Mouse (Mus musculus) liver (tissue): ENCODE measurements around the gene Ankrd28.
A peak's percentile ranks its signal among the peaks of the same experiment; 100 is the strongest.
"Not testable (repeated sequence)": the region's sequence is repeated elsewhere in the genome, so short reads cannot be mapped to it uniquely, and the experiment has no call there.

Experiments used
- DNase-seq: peaks from one replicate; pipeline ENCODE4 v3.0.0-alpha.2; 2020; ENCODE audit warnings: mixed read lengths

Ankrd28 gene

GRCm38 (mm10) chr14:31790797-31791196 lies 39.7 kb downstream of the Ankrd28 start:
- DNase-seq, result no peak

DNA sequence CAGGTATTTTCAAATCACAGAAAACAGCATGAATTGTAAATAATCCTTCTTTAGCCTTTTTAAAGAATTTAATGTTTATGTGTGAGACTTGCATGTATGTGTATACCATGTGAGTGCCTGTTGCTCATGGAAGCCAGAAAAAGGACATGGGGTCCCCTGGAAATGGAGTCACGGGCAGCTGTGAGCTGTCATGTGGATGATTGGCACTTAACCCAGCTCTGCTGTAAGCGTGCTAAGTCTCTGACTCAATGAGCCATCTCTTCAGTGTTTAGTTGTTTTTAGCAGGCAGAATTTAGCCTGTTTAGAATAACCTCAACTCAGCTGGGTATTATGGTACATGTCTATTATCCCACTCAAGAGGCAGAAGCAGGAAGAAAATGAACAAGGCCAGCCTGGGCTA lies 43.5 kb downstream of the Ankrd28 start:
- no peak for DNase-seq

DNA sequence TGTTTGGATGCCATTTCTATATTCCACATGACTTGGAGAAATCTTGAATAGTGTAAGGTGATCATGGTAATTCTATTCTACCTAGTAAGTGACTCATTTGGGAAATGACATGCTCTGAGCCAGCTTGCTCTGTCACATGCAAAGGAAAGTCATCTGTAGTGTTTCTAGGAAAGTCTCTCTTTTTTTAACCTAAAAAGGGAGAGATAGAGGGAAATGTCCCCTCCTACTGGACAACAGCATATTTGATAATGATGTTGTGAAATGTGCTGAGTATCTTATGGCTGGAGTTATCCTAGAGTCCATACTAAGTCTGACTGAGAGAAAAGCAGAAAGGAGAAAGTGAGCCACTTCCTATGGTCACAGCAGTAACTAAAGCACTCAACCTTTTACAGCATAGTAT lies 44.8 kb downstream of the Ankrd28 start:
- no peak for DNase-seq

DNA sequence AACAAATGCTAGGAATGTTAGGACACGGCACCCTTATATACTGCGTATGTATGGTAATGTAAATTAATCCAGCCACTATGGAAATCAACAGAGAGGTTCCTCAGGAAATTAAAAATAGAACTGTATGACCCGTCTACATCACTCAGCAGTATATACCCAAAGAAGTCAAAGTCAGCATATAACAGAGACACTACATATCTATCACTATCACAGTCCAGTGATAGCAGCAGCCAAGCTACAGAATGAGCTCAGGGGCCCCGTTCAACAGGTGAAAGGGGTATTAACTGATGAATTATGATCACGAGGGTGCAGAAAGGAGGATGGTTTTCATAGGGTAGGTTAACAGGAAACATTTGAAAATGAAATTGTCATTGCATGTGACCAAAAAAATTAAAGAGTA lies 45.5 kb downstream of the Ankrd28 start:
- DNase-seq, result no peak

- peak; percentile 43 for DNase-seq
Measured at GRCm38 (mm10) chr14:31781309-31782049, 49.0 kb downstream of the Ankrd28 start.

DNA sequence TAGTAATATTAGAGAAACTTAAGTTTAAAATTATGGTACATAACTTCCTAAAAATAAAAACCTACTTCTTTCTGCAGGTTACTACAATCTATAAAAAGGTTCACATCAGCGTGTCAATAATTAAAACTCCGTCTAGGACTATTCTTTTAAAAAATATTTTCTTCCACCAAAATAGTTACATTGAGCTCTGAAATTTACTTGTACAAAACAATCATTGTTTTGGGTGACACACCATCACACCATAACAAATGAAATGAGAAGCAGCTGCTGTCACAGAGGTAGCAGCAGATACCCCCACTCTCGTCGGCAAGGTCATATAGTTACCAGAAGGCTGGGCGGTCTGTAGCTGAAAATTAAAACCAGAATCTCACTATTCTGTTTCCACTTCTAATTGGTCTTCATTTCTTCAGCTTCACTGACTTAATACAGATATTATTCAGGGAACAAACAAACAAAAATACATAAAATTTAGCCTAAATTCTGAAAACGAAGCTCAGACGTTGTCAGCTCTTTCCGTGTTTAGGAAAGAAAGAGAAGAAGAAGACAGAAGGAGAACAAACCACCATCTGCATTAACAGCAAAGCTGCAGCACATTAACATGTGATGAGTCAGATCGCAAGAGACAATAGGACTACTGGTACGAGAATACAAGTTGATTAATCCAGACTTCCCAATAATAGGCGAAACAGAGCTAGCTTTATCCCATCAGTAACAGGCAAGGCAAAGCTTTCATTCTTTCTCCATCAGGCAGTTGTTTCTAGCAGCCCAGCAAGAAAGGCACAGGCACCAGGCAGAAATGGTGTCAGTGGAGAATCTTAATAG lies 49.8 kb downstream of the Ankrd28 start:
- no peak for DNase-seq

- no peak for DNase-seq
Measured at GRCm38 (mm10) chr14:31773518-31773917, 56.9 kb downstream of the Ankrd28 start.

- DNase-seq, result no peak
Measured at GRCm38 (mm10) chr14:31772251-31772650, 58.2 kb downstream of the Ankrd28 start.

- no peak for DNase-seq
Measured at GRCm38 (mm10) chr14:31768531-31768930, 61.9 kb downstream of the Ankrd28 start.

DNA sequence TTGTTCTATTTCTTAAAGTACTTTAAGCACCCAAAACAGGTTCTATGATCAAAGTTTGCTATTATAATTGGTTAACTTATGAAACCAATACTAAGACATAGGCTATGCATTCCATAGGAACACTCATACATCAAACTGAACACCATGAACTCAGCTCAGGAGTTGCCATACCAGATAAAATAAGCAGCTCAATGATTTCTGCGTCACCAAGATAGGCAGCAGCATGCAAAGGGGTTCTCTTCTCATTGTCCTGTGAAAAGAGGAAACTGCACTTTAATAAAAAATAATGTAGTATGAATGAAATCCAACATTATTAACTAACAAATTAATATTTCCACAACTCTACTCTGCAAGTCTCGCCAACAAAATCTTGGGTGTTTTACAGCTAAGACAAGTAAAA lies 66.4 kb downstream of the Ankrd28 start:
- no peak for DNase-seq

- no peak for DNase-seq
Measured at GRCm38 (mm10) chr14:31761727-31762126, 68.7 kb downstream of the Ankrd28 start.

DNA sequence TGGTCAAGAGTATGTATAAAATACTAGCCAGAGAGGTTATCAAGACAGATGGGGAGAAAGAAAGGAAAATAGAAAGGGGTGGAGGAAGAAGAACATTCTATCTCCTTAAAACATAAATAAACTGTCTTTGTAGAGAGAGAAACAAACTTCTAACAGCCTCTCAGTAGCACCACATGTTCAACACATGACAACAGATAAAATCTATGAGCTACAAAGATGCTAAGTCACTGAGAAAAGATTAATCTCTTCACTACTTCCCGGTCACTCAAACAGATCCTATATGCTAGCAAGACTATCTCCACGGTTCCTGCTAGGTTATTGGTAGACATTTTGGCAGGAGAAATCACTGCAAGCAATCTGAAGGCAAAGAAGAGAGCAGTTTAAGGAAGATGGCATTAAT lies 71.3 kb downstream of the Ankrd28 start:
- no peak for DNase-seq

GRCm38 (mm10) chr14:31758410-31758809 lies 72.0 kb downstream of the Ankrd28 start:
- not testable (repeated sequence) for DNase-seq

DNA sequence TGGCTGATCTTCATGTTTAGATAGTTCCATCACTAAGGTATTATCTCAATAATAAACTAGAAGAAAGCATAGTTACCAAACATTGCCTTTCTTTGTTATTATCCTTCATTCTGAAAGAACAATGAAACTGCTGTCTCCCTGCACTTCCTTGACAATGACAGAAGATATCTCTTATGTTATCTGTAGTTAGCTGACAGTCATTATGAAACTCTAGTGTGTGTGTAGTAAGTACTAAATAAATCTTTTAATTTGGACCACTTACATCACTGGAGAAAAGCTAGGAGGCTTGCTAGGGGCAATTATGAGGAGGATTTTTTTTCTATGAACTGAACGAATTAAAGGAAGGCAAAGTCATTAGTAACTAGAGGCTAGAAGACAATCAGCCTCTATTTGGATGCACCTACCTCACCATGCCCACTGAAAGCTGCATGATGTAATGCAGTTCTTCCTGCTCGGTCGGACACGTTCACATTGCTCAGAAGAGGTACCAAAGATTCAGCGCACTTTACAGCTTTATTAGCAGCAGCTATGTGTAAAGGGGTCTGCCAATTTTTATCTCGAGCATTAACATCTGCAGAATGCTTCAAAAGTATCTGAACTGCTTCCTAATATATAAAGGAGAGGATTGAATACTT lies 82.1 kb downstream of the Ankrd28 start:
- no peak for DNase-seq

DNA sequence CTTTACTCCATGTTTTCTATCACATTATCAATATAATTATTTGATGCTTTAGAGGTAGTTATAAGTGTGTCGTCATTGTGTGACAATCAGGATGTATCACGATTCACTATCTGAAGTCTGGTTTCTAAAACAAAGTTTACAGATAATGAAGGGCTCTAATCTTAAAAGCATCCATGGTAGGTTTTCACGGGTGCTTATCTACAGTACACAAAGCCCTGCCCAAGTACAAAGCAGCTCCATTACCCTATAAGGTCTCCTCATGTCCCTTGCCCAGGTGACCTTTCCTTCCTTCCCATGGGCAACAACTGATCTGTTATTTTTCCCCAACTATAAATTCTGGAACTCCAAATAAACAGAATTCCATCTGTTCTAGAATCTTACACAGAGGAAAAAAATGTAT lies 87.9 kb downstream of the Ankrd28 start:
- DNase-seq, result no peak

GRCm38 (mm10) chr14:31734811-31735210 lies 95.6 kb downstream of the Ankrd28 start:
- DNase-seq, result no peak

GRCm38 (mm10) chr14:31727522-31727921 lies 102.9 kb downstream of the Ankrd28 start:
- no peak for DNase-seq

DNA sequence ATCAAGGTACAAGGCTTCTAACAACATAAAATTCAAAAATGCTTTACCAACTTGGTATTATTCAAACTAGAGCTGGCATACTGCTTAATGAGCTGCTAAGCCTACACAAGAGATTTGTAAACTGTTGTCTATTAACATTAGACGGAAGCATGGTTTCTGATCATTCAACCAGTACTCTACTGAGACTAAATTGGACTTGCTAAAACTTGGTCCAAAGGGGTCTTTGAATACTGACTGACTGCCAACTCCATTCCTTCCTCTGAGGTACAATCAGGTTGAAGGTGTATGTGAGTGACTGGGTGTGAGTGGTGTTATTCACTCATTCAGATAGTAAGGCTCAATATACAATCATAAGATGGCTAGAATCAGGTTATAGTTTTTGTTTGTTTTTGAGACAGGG lies 107.7 kb downstream of the Ankrd28 start:
- no peak for DNase-seq

DNA sequence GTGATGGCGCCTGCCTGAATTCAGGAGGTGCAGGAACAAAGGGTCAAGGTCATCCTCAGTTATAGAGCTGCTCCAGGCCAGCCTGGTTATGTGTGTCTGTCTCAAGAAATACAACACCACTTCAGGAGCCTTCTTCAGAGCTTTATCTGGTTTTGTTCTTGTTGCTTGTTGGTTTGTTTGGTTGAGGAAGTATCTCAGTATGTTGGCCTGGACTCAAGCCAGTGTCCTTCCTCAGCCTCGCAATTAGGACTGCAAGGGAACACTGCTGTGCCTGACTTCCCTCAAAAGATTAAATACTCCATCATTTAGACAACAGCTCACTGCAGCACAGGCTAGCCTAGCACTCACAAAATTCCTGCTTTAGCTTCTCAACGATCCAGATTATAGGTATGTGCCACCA lies 109.2 kb downstream of the Ankrd28 start:
- no peak for DNase-seq

DNA sequence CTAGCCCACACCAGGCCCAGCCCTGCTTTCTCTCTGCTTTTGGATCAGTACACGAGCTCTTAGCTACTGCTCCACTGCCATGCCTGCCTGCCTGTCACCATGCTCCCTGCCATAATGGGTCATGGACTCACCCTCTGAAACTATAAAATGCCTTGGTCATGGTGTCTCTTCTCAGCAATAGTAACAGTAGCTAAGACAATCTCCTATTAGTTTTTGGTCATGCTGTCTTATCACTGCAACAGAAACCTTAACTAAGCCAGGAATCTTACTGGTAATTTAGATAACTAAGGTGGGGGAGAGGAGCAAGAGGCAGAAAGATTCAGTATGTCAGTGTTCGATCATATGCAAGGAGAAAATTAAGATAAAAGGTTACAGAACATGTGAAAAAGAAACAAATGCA lies 112.1 kb downstream of the Ankrd28 start:
- no peak for DNase-seq

DNA sequence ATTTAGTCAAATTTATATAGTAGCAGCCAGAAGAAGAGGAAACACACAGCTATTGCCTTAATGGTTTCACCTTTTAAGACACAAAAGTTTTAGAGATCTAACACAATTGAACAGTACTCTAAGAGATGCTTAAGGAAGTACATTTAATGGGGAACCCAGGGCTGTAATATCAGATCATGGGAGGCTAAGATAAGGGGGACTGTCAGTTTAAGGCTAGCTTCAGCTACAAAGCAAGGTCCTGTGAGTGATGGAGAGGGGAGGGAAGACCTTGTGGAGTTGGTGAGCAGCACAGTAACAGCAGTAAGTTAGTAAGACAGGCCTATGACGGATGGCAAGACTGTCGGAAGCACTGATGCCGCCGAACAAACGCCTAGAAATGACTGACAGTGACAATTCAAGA lies 113.1 kb downstream of the Ankrd28 start:
- no peak for DNase-seq

GRCm38 (mm10) chr14:31715669-31716068 lies 114.8 kb downstream of the Ankrd28 start:
- no peak for DNase-seq

DNA sequence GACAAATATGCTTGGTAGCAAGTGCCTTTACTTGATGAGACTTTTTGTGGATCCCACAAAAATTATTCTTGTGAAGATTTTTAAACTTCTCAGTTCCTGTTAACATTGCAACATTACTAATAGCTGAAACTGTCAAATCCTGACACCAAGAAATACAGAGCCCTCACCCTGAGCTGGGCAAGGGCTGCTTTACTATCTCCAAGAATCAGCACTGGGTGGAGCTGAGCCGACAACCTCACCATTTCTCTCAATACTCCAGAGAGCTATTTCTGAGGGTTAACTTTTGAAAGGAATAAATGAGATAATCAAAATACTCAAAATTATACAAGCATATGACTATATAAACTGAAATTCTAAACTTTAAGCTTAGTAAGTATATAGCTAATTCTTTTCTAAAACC lies 121.1 kb downstream of the Ankrd28 start:
- peak; percentile 47 for DNase-seq

DNA sequence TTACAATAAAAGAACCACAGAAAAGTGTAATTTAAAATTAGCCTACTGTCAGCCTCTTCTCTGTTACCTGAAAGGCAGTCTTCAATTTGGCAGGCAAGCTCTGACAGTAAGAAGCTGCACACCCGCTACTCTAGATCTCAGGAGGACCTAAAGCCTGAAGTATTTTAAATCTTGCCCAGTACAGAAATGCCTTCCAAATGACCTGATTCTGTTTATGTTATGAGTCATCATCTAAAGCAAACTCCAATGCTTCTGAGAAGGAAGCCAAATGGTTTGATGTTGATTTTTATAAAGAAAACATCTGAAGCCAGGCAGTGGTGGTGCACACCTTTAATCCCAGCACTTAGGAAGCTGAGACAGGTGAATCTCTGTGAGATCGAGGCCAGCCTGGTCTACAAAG lies 130.1 kb downstream of the Ankrd28 start:
- no peak for DNase-seq
